Mouse (Mus musculus) liver, embryonic 11.5 days (tissue): ENCODE measurements at regions not wholly inside any gene's neighbourhood (a gene's known extent, or its start where the extent isn't known, plus 50 kb on each side); places are given as distances from the start of the nearest gene placed in this dataset.

Experiments used
- ATAC-seq: fragments of 200-750 bp; cut with Nextera tagmentation; replicated peaks from 2 replicates; pipeline ENCODE4 v1.8.0; 2017; ENCODE audit warnings: moderate number of reproducible peaks, mild to moderate bottlenecking, moderate TSS enrichment, moderate library complexity; ENCODE audit not compliant: low FRiP score
- DNase-seq: peaks from one replicate; pipeline ENCODE4 v3.0.0-alpha.2; 2017; ENCODE audit warnings: low spot score
- H3K27ac ChIP-seq: fragments of 300-500 bp; sonication (generic); 2 replicates; pipeline ENCODE4 v1.5.1; 2014; ENCODE audit warnings: mild to moderate bottlenecking, low read depth, low read length, control low read depth
- H3K27me3 ChIP-seq: fragments of 300-500 bp; sonication (generic); replicated peaks from 2 replicates; pipeline ENCODE4 v1.6.1; 2014; ENCODE audit warnings: low read length, mixed read lengths; ENCODE audit not compliant: control insufficient read depth, insufficient read depth
- H3K36me3 ChIP-seq: fragments of 300-500 bp; sonication (generic); 2 replicates; pipeline ENCODE4 v1.6.1; 2014; ENCODE audit warnings: mild to moderate bottlenecking, low read length, moderate library complexity, mixed read lengths; ENCODE audit not compliant: control insufficient read depth, insufficient read depth
- H3K4me1 ChIP-seq: fragments of 300-500 bp; sonication (generic); replicated peaks from 2 replicates; pipeline ENCODE4 v1.6.1; 2014; ENCODE audit warnings: low read length, mixed read lengths; ENCODE audit not compliant: control insufficient read depth, insufficient read depth
- H3K4me2 ChIP-seq: fragments of 300-500 bp; sonication (generic); 2 replicates; pipeline ENCODE4 v1.6.1; 2014; ENCODE audit warnings: mild to moderate bottlenecking, control low read depth, moderate library complexity
- H3K4me3 ChIP-seq: fragments of 300-500 bp; sonication (generic); 2 replicates; pipeline ENCODE4 v1.5.1; 2014; ENCODE audit warnings: low read depth, low read length, control low read depth
- H3K9ac ChIP-seq: fragments of 300-500 bp; sonication (generic); 2 replicates; pipeline ENCODE4 v1.6.1; 2014; ENCODE audit warnings: low read depth, low read length, control low read depth
- H3K9me3 ChIP-seq: fragments of 300-500 bp; sonication (generic); 2 replicates; pipeline ENCODE4 v1.6.1; 2016; ENCODE audit warnings: low read length, inconsistent platforms, mixed read lengths; ENCODE audit not compliant: control insufficient read depth
- WGBS: fragments of 180-500 bp; shearing (Covaris S2); extraction: QIAGEN DNeasy Blood & Tissue Kit; methylation state at CpG from one replicate; pipeline ENCODE4 v1.1.7; 2014; 5-methylcytosine and 5-hydroxymethylcytosine counted together

DNA sequence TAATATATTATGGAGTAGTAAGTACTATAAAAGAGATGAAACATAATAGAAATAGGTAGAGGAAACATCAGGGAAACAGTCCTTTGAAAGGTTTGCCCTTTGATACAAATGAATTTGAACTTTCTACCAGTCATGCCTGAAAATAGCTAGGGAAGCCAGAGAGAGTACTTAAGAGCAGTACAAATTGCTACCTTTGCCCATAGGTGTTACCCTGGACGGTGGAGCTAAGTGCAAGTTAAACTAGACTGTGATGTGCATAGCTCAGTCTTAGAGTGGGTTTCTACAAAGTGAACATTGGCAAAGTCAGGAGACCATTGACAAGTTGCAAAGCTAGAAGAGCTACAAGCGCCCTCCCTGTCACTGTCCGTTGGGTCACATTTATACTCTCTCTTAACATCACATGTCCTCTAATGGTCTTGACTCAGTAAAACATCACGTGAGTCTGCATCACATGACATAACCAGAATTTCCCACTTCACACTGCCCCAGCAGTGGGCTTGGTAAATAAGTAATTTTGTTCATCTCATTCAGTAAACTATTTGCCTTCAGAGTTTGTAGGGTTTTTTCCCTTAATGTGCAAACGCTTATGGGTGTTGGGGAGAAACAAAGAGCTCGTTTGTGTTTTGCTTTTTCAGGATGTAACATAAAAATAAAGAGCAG lies 80.6 kb upstream of the Itga1 start:
- H3K4me3 ChIP-seq: no peak overlapping the region
- no peaks in the 10 kb centered on the region for H3K4me1 ChIP-seq
- H3K4me2 ChIP-seq: no peak overlapping the region
- H3K9me3 ChIP-seq: no peaks in the 10 kb centered on the region
- no peaks in the 10 kb centered on the region for H3K27me3 ChIP-seq
- WGBS: 82% methylated on average over 6 of the region's 6 CpGs
- H3K27ac ChIP-seq: no peak overlapping the region
- DNase-seq (no peak), ATAC-seq (no peak)
- no peak overlapping the region for H3K9ac ChIP-seq
- H3K36me3 ChIP-seq: no peaks in the 10 kb centered on the region

GRCm38 (mm10) chr13:115178175-115178917 lies 76.6 kb upstream of the Itga1 start:
- Histone ChIP-seq H3K4me3 (no peak overlapping the region), H3K4me1 (no peaks in the 10 kb centered on the region), H3K27ac (no peak overlapping the region), H3K27me3 (no peaks in the 10 kb centered on the region), H3K9me3 (no peaks in the 10 kb centered on the region), H3K36me3 (no peaks in the 10 kb centered on the region), H3K9ac (no peak overlapping the region), H3K4me2 (no peak overlapping the region)
- 81% methylated on average over 7 of the region's 7 CpGs for WGBS
- no peak for ATAC-seq
- DNase-seq: no peak

DNA sequence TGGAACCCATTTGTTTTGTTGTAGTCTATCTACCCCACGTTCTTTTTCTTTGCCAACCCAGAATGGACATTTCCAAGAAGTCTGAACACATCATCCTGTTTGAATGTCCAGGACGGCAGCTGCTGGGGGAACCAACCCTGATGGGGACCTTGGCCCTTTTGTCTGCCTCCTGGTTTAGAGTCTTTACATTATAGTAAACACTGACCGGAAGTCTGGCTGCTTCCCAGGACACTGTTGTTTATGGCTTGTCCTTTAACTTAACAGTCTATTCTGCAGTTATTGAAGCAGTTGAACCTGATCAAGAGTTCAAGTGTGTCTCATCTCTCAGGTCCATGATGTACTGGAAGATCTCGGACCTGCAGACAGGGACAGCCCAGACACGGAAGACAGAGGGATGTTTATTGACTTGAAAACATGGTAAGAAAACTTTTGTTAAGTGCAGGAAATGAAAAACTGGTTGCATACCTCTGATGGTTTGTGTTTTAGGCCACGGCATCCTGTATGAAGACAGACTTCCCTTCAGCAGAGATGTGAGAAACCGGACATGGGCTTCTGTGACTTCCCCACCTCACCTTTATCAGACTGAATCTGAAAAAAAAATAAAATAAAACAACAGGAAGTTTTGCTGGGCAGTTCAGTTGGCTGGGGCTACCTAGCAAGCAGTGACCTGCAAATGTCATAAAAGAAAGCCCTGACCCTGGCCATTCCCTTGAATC lies 69.7 kb upstream of the Itga1 start:
- H3K4me1 ChIP-seq: no peaks in the 10 kb centered on the region; the same call in 1 of the 2 replicates
- H3K27me3 ChIP-seq: no peaks in the 10 kb centered on the region
- no peak overlapping the region for H3K27ac ChIP-seq
- no peak overlapping the region for H3K4me2 ChIP-seq
- DNase-seq: no peak
- H3K9me3 ChIP-seq: no peaks in the 10 kb centered on the region
- 66% methylated on average over 7 of the region's 7 CpGs for WGBS
- ATAC-seq: no peak
- H3K36me3 ChIP-seq: no peaks in the 10 kb centered on the region
- H3K4me3 ChIP-seq: no peak overlapping the region
- no peak overlapping the region for H3K9ac ChIP-seq

- DNase-seq: no peak
- no peaks in the 10 kb centered on the region for H3K9me3 ChIP-seq
- no peak for ATAC-seq
- H3K27ac ChIP-seq: no peak overlapping the region
- WGBS: 78% methylated on average over 3 of the region's 3 CpGs
- no peaks in the 10 kb centered on the region for H3K36me3 ChIP-seq
- no peaks in the 10 kb centered on the region; the same call in 1 of the 2 replicates for H3K4me1 ChIP-seq
- H3K27me3 ChIP-seq: no peaks in the 10 kb centered on the region
- no peak overlapping the region for H3K4me2 ChIP-seq
- H3K4me3 ChIP-seq: no peak overlapping the region
- no peak overlapping the region for H3K9ac ChIP-seq
Measured at GRCm38 (mm10) chr13:115165981-115166380, 64.2 kb upstream of the Itga1 start.

- DNase-seq (no peak), ATAC-seq (no peak)
- Histone ChIP-seq H3K36me3 (no peaks in the 10 kb centered on the region), H3K4me2 (no peak overlapping the region), H3K4me3 (no peak overlapping the region), H3K27me3 (no peaks in the 10 kb centered on the region), H3K27ac (no peak overlapping the region), H3K9me3 (no peaks in the 10 kb centered on the region), H3K9ac (no peak overlapping the region), H3K4me1 (no peaks in the 10 kb centered on the region; the same call in 1 of the 2 replicates)
- 73% methylated on average over 4 of the region's 4 CpGs for WGBS
Measured at GRCm38 (mm10) chr13:115162689-115163413, 61.1 kb upstream of the Itga1 start.

GRCm38 (mm10) chr13:115159386-115159785 lies 57.6 kb upstream of the Itga1 start:
- no peak overlapping the region for H3K4me2 ChIP-seq
- no peak for ATAC-seq
- H3K9ac ChIP-seq: no peak overlapping the region
- DNase-seq: no peak
- H3K4me1 ChIP-seq: no peaks in the 10 kb centered on the region
- H3K36me3 ChIP-seq: no peaks in the 10 kb centered on the region
- no peaks in the 10 kb centered on the region for H3K27me3 ChIP-seq
- WGBS: 52% methylated on average over 4 of the region's 4 CpGs
- H3K9me3 ChIP-seq: no peaks in the 10 kb centered on the region
- H3K27ac ChIP-seq: no peak overlapping the region
- H3K4me3 ChIP-seq: no peak overlapping the region
